Mouse (Mus musculus): Measurements from ENCODE around the gene Mkrn2os.

DNA sequence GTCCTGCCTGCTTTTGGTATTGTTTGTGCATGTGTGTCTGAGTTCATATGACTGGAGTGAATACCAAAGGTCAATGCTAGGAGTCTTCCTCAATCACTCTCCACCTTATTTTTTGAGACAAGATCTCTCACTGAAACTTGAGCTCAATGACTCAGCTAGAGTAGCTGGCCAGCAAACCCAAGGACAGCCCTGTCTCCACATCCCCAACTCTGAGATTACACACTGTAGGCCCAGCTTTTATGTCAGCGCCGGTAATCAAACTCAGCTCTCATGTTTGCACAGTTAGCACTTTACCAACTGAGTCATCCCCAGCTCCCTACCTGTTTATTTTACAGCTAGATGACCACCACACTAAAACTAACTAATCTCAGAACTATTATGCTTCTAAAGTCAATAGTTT lies 41.6 kb upstream of the Mkrn2os start:
- TF ChIP-seq CTCF (IDR thresholded peaks at IDR 0.05; ENCODE audit: low read depth, low read length) (no peak), POLR2A (IDR thresholded peaks at IDR 0.05; ENCODE audit: insufficient read depth, low read length) (no peak)

Data from ES-Bruce4 (cell line).